Mouse (Mus musculus): Measurements from ENCODE around the gene Pkmyt1. TPM values are rescaled to one million over a fixed set of nuclear protein-coding genes. Genes with fewer than 3 reads are reported as not detected.

Pkmyt1 gene
- polyA plus RNA-seq, 1 experiment from 2014 or later: 44.6 TPM

- Histone ChIP-seq H3K27ac (ENCODE audit: low read length) (no peak overlapping the region), H3K9me3 (ENCODE audit: control insufficient read depth, low read length) (no peaks in the 10 kb centered on the region), H3K4me2 (ENCODE audit: low read depth, low read length) (no peak overlapping the region), H3K27me3 (replicated peaks; ENCODE audit: control insufficient read depth, insufficient read depth, low read length) (no peaks in the 10 kb centered on the region), H3K36me3 (ENCODE audit: control insufficient read depth, insufficient read depth, low read length) (no peaks in the 10 kb centered on the region; the same call in 1 of the 2 replicates), H3K9ac (ENCODE audit: low read depth, low read length) (no peak overlapping the region), H3K4me3 (ENCODE audit: low read length) (no peak overlapping the region), H3K4me1 (ENCODE audit: control insufficient read depth, insufficient read depth, low read length) (peaks cover 6% of the 10 kb centered on the region)
- no peak for ATAC-seq
- 65% methylated on average over 1 of the region's 1 CpGs for WGBS
Measured at GRCm38 (mm10) chr17:23734341-23734740, 8.2 kb downstream of the Pkmyt1 start.

DNA sequence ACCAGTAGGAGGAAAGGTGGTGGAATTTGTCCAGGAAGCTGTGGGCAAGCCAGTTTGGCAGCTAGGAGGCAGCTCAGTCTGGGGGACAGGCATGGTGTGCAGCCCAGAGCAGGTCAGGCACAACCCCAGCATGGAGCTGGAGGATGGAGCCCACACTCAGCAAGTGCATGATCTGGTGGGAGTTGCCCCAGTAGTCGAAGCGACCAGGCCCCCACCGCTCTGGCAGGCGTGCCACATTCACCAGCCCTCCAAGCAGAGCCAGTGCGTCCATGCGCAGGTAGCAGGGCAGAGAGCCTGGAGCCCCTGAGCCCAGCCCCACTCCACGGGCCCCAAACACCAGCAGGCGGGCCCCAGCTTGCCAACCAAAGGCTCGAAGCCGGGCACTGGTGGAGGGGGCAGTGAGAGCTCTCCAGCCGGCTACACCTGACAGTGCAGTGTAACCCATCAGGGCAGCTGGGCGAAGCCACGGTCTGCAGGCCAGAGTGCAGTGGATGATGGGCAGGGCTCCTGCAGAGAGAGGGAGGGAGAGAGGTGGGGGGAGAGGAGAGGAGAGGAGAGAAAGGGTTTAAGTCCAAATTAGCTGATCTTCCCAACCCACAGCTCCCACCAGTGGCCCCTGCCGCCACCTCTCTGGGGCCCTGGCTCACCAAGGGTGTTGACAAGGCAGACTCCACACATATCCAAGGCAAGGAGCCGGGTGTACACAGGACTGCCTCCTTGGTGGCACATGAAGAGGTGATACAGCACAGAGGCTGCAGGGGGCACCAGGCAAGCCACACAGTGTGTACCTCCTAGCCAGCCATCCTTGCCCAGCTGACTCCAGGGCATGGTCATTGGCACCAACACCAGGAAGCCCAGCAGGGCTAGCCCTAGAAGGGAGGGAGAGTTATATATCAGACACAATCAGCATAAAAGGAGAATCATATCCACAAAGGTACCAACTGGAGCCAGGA lies 11.6 kb downstream of the Pkmyt1 start:
- 75% methylated on average over 15 of the region's 15 CpGs for WGBS
- H3K4me3 ChIP-seq (ENCODE audit: low read length): no peak overlapping the region
- H3K4me1 ChIP-seq (ENCODE audit: control insufficient read depth, insufficient read depth, low read length): peaks cover 20% of the 10 kb centered on the region
- no peak overlapping the region for H3K9ac ChIP-seq (ENCODE audit: low read depth, low read length)
- no peaks in the 10 kb centered on the region for H3K9me3 ChIP-seq (ENCODE audit: control insufficient read depth, low read length)
- ATAC-seq: no peak
- H3K27ac ChIP-seq (ENCODE audit: low read length): no peak overlapping the region
- peaks cover 20% of the 10 kb centered on the region for H3K27me3 ChIP-seq (replicated peaks; ENCODE audit: control insufficient read depth, insufficient read depth, low read length)
- H3K36me3 ChIP-seq (ENCODE audit: control insufficient read depth, insufficient read depth, low read length): no peaks in the 10 kb centered on the region; the same call in 1 of the 2 replicates
- H3K4me2 ChIP-seq (ENCODE audit: low read depth, low read length): no peak overlapping the region

GRCm38 (mm10) chr17:23738836-23739201 lies 12.7 kb downstream of the Pkmyt1 start:
- no peak for ATAC-seq
- Histone ChIP-seq H3K9ac (ENCODE audit: low read depth, low read length) (peak overlapping the region; percentile 76), H3K4me1 (ENCODE audit: control insufficient read depth, insufficient read depth, low read length) (peaks cover 20% of the 10 kb centered on the region), H3K36me3 (ENCODE audit: control insufficient read depth, insufficient read depth, low read length) (no peaks in the 10 kb centered on the region; the same call in 1 of the 2 replicates), H3K27ac (ENCODE audit: low read length) (no peak overlapping the region), H3K27me3 (replicated peaks; ENCODE audit: control insufficient read depth, insufficient read depth, low read length) (peaks cover 30% of the 10 kb centered on the region), H3K4me2 (ENCODE audit: low read depth, low read length) (peak overlapping the region; percentile 97), H3K9me3 (ENCODE audit: control insufficient read depth, low read length) (no peaks in the 10 kb centered on the region), H3K4me3 (ENCODE audit: low read length) (peak overlapping the region; percentile 68)
- 64% methylated on average over 2 of the region's 2 CpGs for WGBS

GRCm38 (mm10) chr17:23739202-23740135 lies 13.3 kb downstream of the Pkmyt1 start:
- Histone ChIP-seq H3K9me3 (ENCODE audit: control insufficient read depth, low read length) (no peaks in the 10 kb centered on the region), H3K27me3 (replicated peaks; ENCODE audit: control insufficient read depth, insufficient read depth, low read length) (peaks cover 36% of the 10 kb centered on the region), H3K4me2 (ENCODE audit: low read depth, low read length) (peak overlapping the region; percentile 97), H3K4me3 (ENCODE audit: low read length) (peak overlapping the region; percentile 68), H3K4me1 (ENCODE audit: control insufficient read depth, insufficient read depth, low read length) (peaks cover 22% of the 10 kb centered on the region), H3K9ac (ENCODE audit: low read depth, low read length) (peak overlapping the region; percentile 76), H3K27ac (ENCODE audit: low read length) (peak overlapping the region; percentile 30), H3K36me3 (ENCODE audit: control insufficient read depth, insufficient read depth, low read length) (no peaks in the 10 kb centered on the region; the same call in 1 of the 2 replicates)
- ATAC-seq: peak; percentile 21
- WGBS: 2% methylated on average over 48 of the region's 48 CpGs

GRCm38 (mm10) chr17:23740136-23740584 lies 14.0 kb downstream of the Pkmyt1 start:
- peak overlapping the region; percentile 97 for H3K4me2 ChIP-seq (ENCODE audit: low read depth, low read length)
- no peaks in the 10 kb centered on the region; the same call in 1 of the 2 replicates for H3K36me3 ChIP-seq (ENCODE audit: control insufficient read depth, insufficient read depth, low read length)
- H3K9ac ChIP-seq (ENCODE audit: low read depth, low read length): peak overlapping the region; percentile 76
- WGBS: under 1% methylated on average over 42 of the region's 46 CpGs
- no peaks in the 10 kb centered on the region for H3K9me3 ChIP-seq (ENCODE audit: control insufficient read depth, low read length)
- peaks cover 27% of the 10 kb centered on the region for H3K4me1 ChIP-seq (ENCODE audit: control insufficient read depth, insufficient read depth, low read length)
- H3K27ac ChIP-seq (ENCODE audit: low read length): peak overlapping the region; percentile 30
- ATAC-seq: peak; percentile 87
- peak overlapping the region; percentile 68 for H3K4me3 ChIP-seq (ENCODE audit: low read length)
- peaks cover 42% of the 10 kb centered on the region for H3K27me3 ChIP-seq (replicated peaks; ENCODE audit: control insufficient read depth, insufficient read depth, low read length)

DNA sequence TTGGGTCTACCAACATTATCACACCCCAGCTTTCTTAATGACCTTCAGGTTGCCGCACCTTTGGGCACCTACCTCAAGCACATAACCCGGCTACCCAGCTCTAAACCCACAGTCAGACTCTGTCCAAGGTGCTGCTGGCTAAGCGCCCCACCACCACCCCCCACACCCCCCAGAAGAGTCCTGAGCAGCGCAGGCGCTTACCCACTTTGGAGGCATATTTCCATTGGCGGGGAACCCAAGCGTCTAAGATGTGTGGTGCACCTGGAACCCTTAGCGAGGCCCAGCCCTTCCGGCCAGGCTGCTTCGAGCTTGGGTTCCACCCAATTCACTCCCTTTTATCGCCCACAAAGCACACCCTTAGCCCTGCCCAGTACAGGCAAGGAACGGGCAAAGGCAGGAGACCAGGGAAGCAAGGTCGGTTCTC lies 14.5 kb downstream of the Pkmyt1 start, which contains the start of gene Paqr4:
Gene Paqr4, minus strand, starts transcription at position 270 of the 424 bp plus-strand sequence.
- peak within 1 kb of the TSS; percentile 76 for H3K9ac ChIP-seq (ENCODE audit: low read depth, low read length)
- no peaks in the 10 kb centered on the region for H3K9me3 ChIP-seq (ENCODE audit: control insufficient read depth, low read length)
- 8% methylated on average over 13 of the region's 13 CpGs for WGBS
- H3K27ac ChIP-seq (ENCODE audit: low read length): peak within 1 kb of the TSS; percentile 30
- ATAC-seq: peak; percentile 72
- H3K36me3 ChIP-seq (ENCODE audit: control insufficient read depth, insufficient read depth, low read length): no peaks in the 10 kb centered on the region; the same call in 1 of the 2 replicates
- peak within 1 kb of the TSS; percentile 68 for H3K4me3 ChIP-seq (ENCODE audit: low read length)
- H3K27me3 ChIP-seq (replicated peaks; ENCODE audit: control insufficient read depth, insufficient read depth, low read length): peaks cover 44% of the 10 kb centered on the region
- peak within 1 kb of the TSS; percentile 97 for H3K4me2 ChIP-seq (ENCODE audit: low read depth, low read length)
- H3K4me1 ChIP-seq (ENCODE audit: control insufficient read depth, insufficient read depth, low read length): peaks cover 32% of the 10 kb centered on the region

DNA sequence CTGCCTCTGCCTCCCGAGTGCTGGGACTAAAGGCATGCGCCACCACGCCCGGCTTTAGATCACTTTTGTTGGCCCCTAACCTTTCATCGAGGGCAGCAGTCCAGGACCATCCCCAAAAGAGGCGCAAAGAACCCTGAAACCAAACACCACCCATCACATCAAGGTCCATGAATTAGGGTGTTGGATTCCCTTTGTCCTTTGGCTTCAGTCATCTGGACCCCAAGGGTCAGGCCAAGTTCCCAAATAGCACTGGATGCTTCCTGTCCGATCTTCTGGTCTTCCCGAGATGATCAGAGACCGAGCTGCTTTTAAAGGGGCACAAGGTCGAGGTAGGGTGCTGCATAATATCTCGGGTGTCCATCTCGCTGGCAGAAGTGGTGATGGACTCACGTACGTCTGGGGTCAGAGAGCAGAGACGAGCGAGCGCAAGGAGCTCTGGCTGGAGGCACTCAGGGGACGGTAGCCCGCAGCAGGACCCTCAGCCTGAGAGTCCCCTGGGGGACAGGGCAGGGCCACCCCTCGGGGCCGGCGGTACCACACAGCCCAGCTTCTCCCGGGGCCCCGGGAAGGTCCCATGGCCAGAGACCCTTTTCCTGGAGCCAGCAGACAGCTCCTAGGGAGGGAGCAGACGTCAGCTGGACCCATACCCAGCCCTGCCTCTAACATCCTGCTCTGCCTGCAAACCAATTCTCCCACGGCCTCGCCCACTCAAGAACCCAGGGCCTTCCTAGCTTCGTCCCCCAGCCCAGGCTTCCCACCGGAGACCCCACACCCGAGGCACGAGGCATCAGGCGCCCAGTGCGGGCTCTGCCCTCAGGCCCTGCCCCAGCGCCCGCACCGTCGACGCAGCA lies 15.4 kb downstream of the Pkmyt1 start:
- Histone ChIP-seq H3K9ac (ENCODE audit: low read depth, low read length) (no peak overlapping the region), H3K4me1 (ENCODE audit: control insufficient read depth, insufficient read depth, low read length) (peaks cover 38% of the 10 kb centered on the region), H3K4me3 (ENCODE audit: low read length) (no peak overlapping the region), H3K4me2 (ENCODE audit: low read depth, low read length) (no peak overlapping the region), H3K27me3 (replicated peaks; ENCODE audit: control insufficient read depth, insufficient read depth, low read length) (peaks cover 50% of the 10 kb centered on the region), H3K36me3 (ENCODE audit: control insufficient read depth, insufficient read depth, low read length) (no peaks in the 10 kb centered on the region; the same call in 1 of the 2 replicates), H3K9me3 (ENCODE audit: control insufficient read depth, low read length) (no peaks in the 10 kb centered on the region), H3K27ac (ENCODE audit: low read length) (no peak overlapping the region)
- ATAC-seq: no peak
- 44% methylated on average over 38 of the region's 38 CpGs for WGBS

GRCm38 (mm10) chr17:23742210-23742793 lies 16.2 kb downstream of the Pkmyt1 start:
- Histone ChIP-seq H3K36me3 (ENCODE audit: control insufficient read depth, insufficient read depth, low read length) (no peaks in the 10 kb centered on the region; the same call in 1 of the 2 replicates), H3K4me3 (ENCODE audit: low read length) (peak overlapping the region; percentile 25), H3K9ac (ENCODE audit: low read depth, low read length) (peak overlapping the region; percentile 48; the same call in 1 of the 2 replicates), H3K4me1 (ENCODE audit: control insufficient read depth, insufficient read depth, low read length) (peaks cover 38% of the 10 kb centered on the region), H3K27me3 (replicated peaks; ENCODE audit: control insufficient read depth, insufficient read depth, low read length) (peaks cover 55% of the 10 kb centered on the region), H3K27ac (ENCODE audit: low read length) (no peak overlapping the region), H3K4me2 (ENCODE audit: low read depth, low read length) (peak overlapping the region; percentile 46), H3K9me3 (ENCODE audit: control insufficient read depth, low read length) (no peaks in the 10 kb centered on the region)
- no peak for ATAC-seq
- WGBS: 6% methylated on average over 44 of the region's 44 CpGs

Data from intestine, embryonic 16.5 days (tissue).